Mouse (Mus musculus): ENCODE results near the gene Fam107b. TPM values are rescaled to one million over a fixed set of nuclear protein-coding genes. Genes with fewer than 3 reads are reported as not detected.
A peak's percentile ranks its signal among the peaks of the same experiment; 100 is the strongest.

Fam107b gene
- polyA plus RNA-seq, 1 experiment from 2014 or later = 25.1 TPM

- H3K4me2 ChIP-seq = no peak overlapping the region
- no peaks in the 10 kb centered on the region for H3K9me3 ChIP-seq
- H3K4me3 ChIP-seq = no peak overlapping the region
- H3K4me1 ChIP-seq = peaks cover 58% of the 10 kb centered on the region
- no peaks in the 10 kb centered on the region for H3K36me3 ChIP-seq
- ATAC-seq (ENCODE audit: extremely low read depth, insufficient number of reproducible peaks, low FRiP score, low TSS enrichment) = no peak
- no peaks in the 10 kb centered on the region for H3K27me3 ChIP-seq (replicated peaks)
- 53% methylated on average over 11 of the region's 11 CpGs for WGBS
- 0 out of 2 replicates have a peak overlapping the region, but pooled peaks have one; percentile 10 for H3K9ac ChIP-seq
- H3K27ac ChIP-seq (replicated peaks) = peak overlapping the region; percentile 59
These were observed 195.9 kb downstream of the Fam107b start for GRCm38 (mm10) chr2:3765957-3766783.

DNA sequence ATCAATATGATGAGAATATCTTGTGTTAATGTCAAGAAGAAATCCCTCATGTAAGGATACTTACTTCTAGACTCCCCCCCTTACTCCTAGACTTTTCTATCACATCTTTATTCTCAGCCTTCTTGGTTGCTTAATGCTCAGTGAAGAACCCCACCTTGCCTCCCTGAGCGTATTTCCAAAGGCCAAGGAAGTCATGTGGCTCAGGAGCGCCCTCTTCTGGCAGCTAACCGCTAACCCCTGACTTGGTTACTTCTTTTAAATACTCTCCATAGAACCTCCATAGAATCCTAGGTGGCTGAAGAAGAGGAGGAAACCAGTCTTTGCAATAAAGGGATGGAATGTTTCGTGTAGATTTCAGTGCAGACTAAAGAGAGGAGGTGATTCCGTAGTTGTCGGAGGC lies 199.0 kb downstream of the Fam107b start:
- Histone ChIP-seq H3K4me2 (no peak overlapping the region), H3K27ac (replicated peaks) (no peak overlapping the region), H3K9ac (no peak overlapping the region), H3K27me3 (replicated peaks) (no peaks in the 10 kb centered on the region), H3K36me3 (peaks cover 11% of the 10 kb centered on the region; the same call in 1 of the 2 replicates), H3K9me3 (no peaks in the 10 kb centered on the region), H3K4me3 (no peak overlapping the region), H3K4me1 (peaks cover 44% of the 10 kb centered on the region)
- 28% methylated on average over 6 of the region's 6 CpGs for WGBS
- no peak for ATAC-seq (ENCODE audit: extremely low read depth, insufficient number of reproducible peaks, low FRiP score, low TSS enrichment)

GRCm38 (mm10) chr2:3769786-3770318 lies 199.6 kb downstream of the Fam107b start:
- 79% methylated on average over 9 of the region's 9 CpGs for WGBS
- H3K4me2 ChIP-seq = no peak overlapping the region

DNA sequence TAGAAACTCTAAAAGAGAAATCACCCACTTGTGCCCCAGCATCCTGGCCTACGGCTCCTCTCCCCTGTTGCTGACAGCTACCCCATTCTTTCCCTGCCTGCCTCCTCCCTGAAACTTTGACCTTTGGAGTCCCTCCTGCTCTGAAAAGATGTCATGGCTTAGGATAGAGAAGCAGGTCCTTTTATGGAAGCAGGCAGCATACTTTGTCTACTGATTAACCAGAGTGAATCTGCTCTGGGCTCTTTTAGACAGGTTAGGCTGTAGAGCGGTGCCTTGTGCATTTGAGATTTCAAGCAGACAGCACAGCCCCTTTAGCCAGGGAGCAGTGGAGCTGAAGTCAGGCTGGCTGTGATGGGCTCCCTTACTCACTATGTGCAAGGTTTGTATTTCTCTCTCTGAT lies 200.1 kb downstream of the Fam107b start:
- no peak overlapping the region for H3K9ac ChIP-seq
- no peak overlapping the region for H3K4me2 ChIP-seq
- H3K27ac ChIP-seq (replicated peaks) = no peak overlapping the region
- no peaks in the 10 kb centered on the region for H3K9me3 ChIP-seq
- no peaks in the 10 kb centered on the region for H3K27me3 ChIP-seq (replicated peaks)
- no peak for ATAC-seq (ENCODE audit: extremely low read depth, insufficient number of reproducible peaks, low FRiP score, low TSS enrichment)
- H3K36me3 ChIP-seq = peaks cover 11% of the 10 kb centered on the region; the same call in 1 of the 2 replicates
- 77% methylated on average over 2 of the region's 2 CpGs for WGBS
- H3K4me1 ChIP-seq = peaks cover 33% of the 10 kb centered on the region
- H3K4me3 ChIP-seq = no peak overlapping the region

More at GRCm38 (mm10) chr2:3769786-3770318, 199.6 kb downstream of the Fam107b start:
- Histone ChIP-seq H3K36me3 (peaks cover 11% of the 10 kb centered on the region; the same call in 1 of the 2 replicates), H3K4me3 (no peak overlapping the region), H3K9me3 (no peaks in the 10 kb centered on the region), H3K27ac (replicated peaks) (no peak overlapping the region), H3K9ac (no peak overlapping the region; the same call in 1 of the 2 replicates), H3K4me1 (peaks cover 38% of the 10 kb centered on the region), H3K27me3 (replicated peaks) (no peaks in the 10 kb centered on the region)
- ATAC-seq (ENCODE audit: extremely low read depth, insufficient number of reproducible peaks, low FRiP score, low TSS enrichment) = no peak

- 54% methylated on average over 6 of the region's 6 CpGs for WGBS
- Histone ChIP-seq H3K27me3 (replicated peaks) (no peaks in the 10 kb centered on the region), H3K4me2 (no peak overlapping the region), H3K9me3 (no peaks in the 10 kb centered on the region), H3K4me1 (peaks cover 26% of the 10 kb centered on the region), H3K27ac (replicated peaks) (no peak overlapping the region), H3K36me3 (peaks cover 11% of the 10 kb centered on the region; the same call in 1 of the 2 replicates), H3K4me3 (no peak overlapping the region), H3K9ac (no peak overlapping the region)
- no peak for ATAC-seq (ENCODE audit: extremely low read depth, insufficient number of reproducible peaks, low FRiP score, low TSS enrichment)
These were observed 201.2 kb downstream of the Fam107b start for GRCm38 (mm10) chr2:3771483-3771882.

DNA sequence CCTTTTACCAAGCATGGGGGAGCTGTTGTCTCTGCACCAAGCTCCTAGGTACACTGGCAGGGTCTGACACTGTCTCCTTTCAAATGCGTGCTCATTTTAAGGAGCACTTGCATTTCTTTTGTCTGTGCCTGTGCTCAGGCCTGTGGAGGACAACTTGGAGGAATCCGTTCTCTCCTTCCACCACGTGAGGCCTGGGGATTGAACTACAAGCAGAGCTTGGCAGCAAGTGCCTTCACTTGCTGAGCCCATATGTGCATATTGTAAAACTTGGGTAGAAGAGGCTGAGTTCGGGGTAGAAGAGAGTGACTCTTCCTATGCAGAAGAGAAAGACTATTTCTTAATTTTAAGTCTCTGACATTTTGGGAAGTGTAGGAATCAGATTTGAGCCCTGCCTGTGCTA lies 202.8 kb downstream of the Fam107b start:
- no peak overlapping the region for H3K27ac ChIP-seq (replicated peaks)
- H3K9me3 ChIP-seq = no peaks in the 10 kb centered on the region
- no peak overlapping the region for H3K9ac ChIP-seq
- H3K4me3 ChIP-seq = no peak overlapping the region
- no peaks in the 10 kb centered on the region for H3K27me3 ChIP-seq (replicated peaks)
- no peak overlapping the region for H3K4me2 ChIP-seq
- H3K36me3 ChIP-seq = peaks cover 13% of the 10 kb centered on the region
- no peak for ATAC-seq (ENCODE audit: extremely low read depth, insufficient number of reproducible peaks, low FRiP score, low TSS enrichment)
- WGBS = 75% methylated on average over 4 of the region's 4 CpGs
- H3K4me1 ChIP-seq = peaks cover 24% of the 10 kb centered on the region

- Histone ChIP-seq H3K4me3 (no peak overlapping the region), H3K9me3 (no peaks in the 10 kb centered on the region), H3K9ac (no peak overlapping the region), H3K4me2 (no peak overlapping the region), H3K36me3 (peaks cover 36% of the 10 kb centered on the region), H3K27me3 (replicated peaks) (no peaks in the 10 kb centered on the region), H3K27ac (replicated peaks) (no peak overlapping the region), H3K4me1 (peaks cover 18% of the 10 kb centered on the region)
- WGBS = 46% methylated on average over 3 of the region's 3 CpGs
- ATAC-seq (ENCODE audit: extremely low read depth, insufficient number of reproducible peaks, low FRiP score, low TSS enrichment) = no peak; the same call in 1 of the 2 replicates
These were observed 205.3 kb downstream of the Fam107b start for GRCm38 (mm10) chr2:3775569-3775968.

- Histone ChIP-seq H3K4me1 (peaks cover 21% of the 10 kb centered on the region), H3K27ac (replicated peaks) (no peak overlapping the region), H3K9me3 (no peaks in the 10 kb centered on the region), H3K4me2 (no peak overlapping the region), H3K4me3 (no peak overlapping the region), H3K36me3 (peaks cover 36% of the 10 kb centered on the region), H3K27me3 (replicated peaks) (no peaks in the 10 kb centered on the region), H3K9ac (no peak overlapping the region)
- ATAC-seq (ENCODE audit: extremely low read depth, insufficient number of reproducible peaks, low FRiP score, low TSS enrichment) = no peak
These were observed 205.8 kb downstream of the Fam107b start for GRCm38 (mm10) chr2:3776045-3776444.

GRCm38 (mm10) chr2:3777696-3778095 lies 207.4 kb downstream of the Fam107b start:
- 45% methylated on average over 6 of the region's 6 CpGs for WGBS
- H3K27me3 ChIP-seq (replicated peaks) = no peaks in the 10 kb centered on the region
- no peak for ATAC-seq (ENCODE audit: extremely low read depth, insufficient number of reproducible peaks, low FRiP score, low TSS enrichment)
- H3K4me2 ChIP-seq = no peak overlapping the region
- H3K9me3 ChIP-seq = no peaks in the 10 kb centered on the region
- H3K4me3 ChIP-seq = no peak overlapping the region
- no peak overlapping the region for H3K27ac ChIP-seq (replicated peaks)
- peaks cover 43% of the 10 kb centered on the region for H3K36me3 ChIP-seq
- no peak overlapping the region for H3K9ac ChIP-seq
- peaks cover 16% of the 10 kb centered on the region for H3K4me1 ChIP-seq

- Histone ChIP-seq H3K4me2 (no peak overlapping the region), H3K4me1 (peaks cover 12% of the 10 kb centered on the region), H3K36me3 (peaks cover 8% of the 10 kb centered on the region; the same call in 1 of the 2 replicates), H3K9ac (no peak overlapping the region), H3K4me3 (no peak overlapping the region), H3K27ac (replicated peaks) (no peak overlapping the region), H3K9me3 (no peaks in the 10 kb centered on the region), H3K27me3 (replicated peaks) (no peaks in the 10 kb centered on the region)
- no peak for ATAC-seq (ENCODE audit: extremely low read depth, insufficient number of reproducible peaks, low FRiP score, low TSS enrichment)
- WGBS = 79% methylated on average over 8 of the region's 8 CpGs
These were observed 215.3 kb downstream of the Fam107b start for GRCm38 (mm10) chr2:3785546-3785945.

DNA sequence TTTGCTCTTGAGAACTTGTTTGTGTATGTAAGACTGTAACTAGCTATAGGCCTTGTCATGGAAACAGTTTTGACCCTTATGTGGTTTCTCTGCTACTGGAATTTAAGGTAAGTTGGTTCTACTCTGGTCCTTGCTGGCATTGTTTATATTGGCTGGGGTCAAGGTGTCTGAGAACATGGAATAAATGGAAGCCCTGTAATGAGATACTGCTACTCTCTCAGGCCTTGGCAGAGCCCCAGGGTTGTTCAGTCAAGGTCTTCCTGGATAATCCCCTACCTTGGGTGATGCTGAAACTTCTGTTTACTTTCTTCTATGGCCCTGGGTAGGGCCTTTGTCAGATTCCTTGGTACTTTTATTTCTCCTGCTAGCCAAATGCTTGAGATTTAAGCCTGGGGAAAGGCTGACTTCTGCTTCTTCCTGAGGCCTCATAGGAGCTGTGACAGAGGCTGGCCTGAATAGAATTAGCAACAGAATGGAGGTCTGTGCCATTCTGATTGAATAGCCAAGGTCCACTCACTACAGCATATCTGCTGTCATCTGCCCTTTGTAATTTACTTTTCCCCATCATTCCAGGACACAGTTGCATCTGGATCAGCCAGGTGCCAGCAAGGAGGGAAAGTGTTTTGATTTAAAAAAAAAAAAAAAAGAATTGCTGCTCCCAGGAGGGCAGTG lies 217.6 kb downstream of the Fam107b start:
- H3K36me3 ChIP-seq = no peaks in the 10 kb centered on the region
- H3K27ac ChIP-seq (replicated peaks) = no peak overlapping the region
- H3K9ac ChIP-seq = no peak overlapping the region
- H3K9me3 ChIP-seq = no peaks in the 10 kb centered on the region
- H3K4me2 ChIP-seq = no peak overlapping the region
- H3K27me3 ChIP-seq (replicated peaks) = no peaks in the 10 kb centered on the region
- no peak overlapping the region for H3K4me3 ChIP-seq
- H3K4me1 ChIP-seq = 0 out of 2 replicates have a peak, but pooled peaks cover 3% of the 10 kb centered on the region
- ATAC-seq (ENCODE audit: extremely low read depth, insufficient number of reproducible peaks, low FRiP score, low TSS enrichment) = no peak

Measured in heart, embryonic 13.5 days (tissue).